Mouse (Mus musculus): Measurements from ENCODE around the gene Zfp54. TPM values are rescaled to one million over a fixed set of nuclear protein-coding genes. Genes with fewer than 3 reads are reported as not detected.
"Not testable (repeated sequence)": the region's sequence is repeated elsewhere in the genome, so short reads cannot be mapped to it uniquely, and the experiment has no call there.

Gene Zfp54
- polyA plus RNA-seq (2016; fragmentation: Nextera tagmentation; extraction: Ambion mirVana): 3.2 and 4.1 TPM in 2 replicates

DNA sequence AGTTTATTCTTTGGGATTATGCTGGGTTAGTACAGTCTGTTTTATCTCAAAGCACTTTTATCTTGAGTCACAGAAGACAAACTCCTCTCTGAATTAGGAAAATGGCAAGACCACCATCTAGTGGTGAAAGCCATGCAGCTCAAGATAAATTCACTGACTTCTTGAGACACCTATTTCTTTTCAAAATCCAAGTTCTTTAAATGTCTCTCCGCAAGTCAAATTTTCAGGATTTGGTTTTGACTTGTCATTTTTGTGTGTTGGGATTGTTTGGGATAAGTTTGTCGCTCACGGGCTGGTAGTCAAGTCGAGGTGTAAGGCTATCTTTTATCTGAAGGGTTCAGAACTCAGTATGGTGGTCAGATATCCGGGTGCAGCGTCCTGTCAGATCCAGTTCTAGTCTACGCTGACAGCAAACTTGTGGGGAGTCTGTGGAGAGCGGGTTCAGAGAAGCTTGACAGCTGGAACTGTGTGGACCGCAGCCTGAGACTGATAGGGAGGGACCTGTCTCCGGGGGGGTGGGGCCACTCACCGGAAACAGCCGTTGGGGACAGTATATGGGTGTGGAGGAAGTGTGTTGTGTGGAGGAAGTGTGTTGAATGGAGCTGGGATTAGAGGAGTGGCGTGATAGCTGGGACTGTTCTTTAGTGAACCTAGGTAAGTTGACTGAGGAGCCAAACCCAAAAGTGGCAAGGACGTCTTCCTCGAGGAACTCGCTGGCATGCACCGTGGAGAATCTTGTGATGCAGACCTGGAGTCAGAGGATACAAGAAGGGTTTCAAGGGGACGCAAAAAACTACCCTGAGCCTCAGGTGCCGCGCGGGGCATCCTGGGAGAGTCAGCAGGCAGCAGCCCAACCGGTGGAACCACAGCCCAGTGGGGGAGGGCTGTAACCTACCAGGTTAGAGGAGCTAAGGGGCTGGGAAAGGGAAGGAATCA, at the start of gene Zfp54:
Gene Zfp54 (plus strand): TSS at position 564 of the 936 bp plus-strand sequence.
- under 1% methylated on average over 22 of the region's 22 CpGs for WGBS
- Histone ChIP-seq H3K27me3 (replicated peaks; ENCODE audit: low read depth, poor library complexity, severe bottlenecking) (no peaks in the 10 kb centered on the region), H3K9me3 (no peaks in the 10 kb centered on the region), H3K36me3 (replicated peaks) (no peaks in the 10 kb centered on the region), H3K4me1 (peaks cover 7% of the 10 kb centered on the region; the same call in 1 of the 2 replicates), H3K27ac (replicated peaks) (peak within 1 kb of the TSS; percentile 75), H3K4me3 (peak within 1 kb of the TSS; percentile 63)
- peak; percentile 67 for DNase-seq (ENCODE audit: low spot score)

GRCm38 (mm10) chr17:21375311-21375710, 47.7 kb upstream of the Zfp54 start:
- WGBS: 64% methylated on average over 1 of the region's 1 CpGs
- Histone ChIP-seq H3K4me3 (no peak overlapping the region), H3K27ac (replicated peaks) (no peak overlapping the region), H3K9me3 (no peaks in the 10 kb centered on the region), H3K27me3 (replicated peaks; ENCODE audit: low read depth, poor library complexity, severe bottlenecking) (no peaks in the 10 kb centered on the region), H3K4me1 (peaks cover under 1% of the 10 kb centered on the region; the same call in 1 of the 2 replicates), H3K36me3 (replicated peaks) (no peaks in the 10 kb centered on the region)
- no peak for DNase-seq (ENCODE audit: low spot score)

DNA sequence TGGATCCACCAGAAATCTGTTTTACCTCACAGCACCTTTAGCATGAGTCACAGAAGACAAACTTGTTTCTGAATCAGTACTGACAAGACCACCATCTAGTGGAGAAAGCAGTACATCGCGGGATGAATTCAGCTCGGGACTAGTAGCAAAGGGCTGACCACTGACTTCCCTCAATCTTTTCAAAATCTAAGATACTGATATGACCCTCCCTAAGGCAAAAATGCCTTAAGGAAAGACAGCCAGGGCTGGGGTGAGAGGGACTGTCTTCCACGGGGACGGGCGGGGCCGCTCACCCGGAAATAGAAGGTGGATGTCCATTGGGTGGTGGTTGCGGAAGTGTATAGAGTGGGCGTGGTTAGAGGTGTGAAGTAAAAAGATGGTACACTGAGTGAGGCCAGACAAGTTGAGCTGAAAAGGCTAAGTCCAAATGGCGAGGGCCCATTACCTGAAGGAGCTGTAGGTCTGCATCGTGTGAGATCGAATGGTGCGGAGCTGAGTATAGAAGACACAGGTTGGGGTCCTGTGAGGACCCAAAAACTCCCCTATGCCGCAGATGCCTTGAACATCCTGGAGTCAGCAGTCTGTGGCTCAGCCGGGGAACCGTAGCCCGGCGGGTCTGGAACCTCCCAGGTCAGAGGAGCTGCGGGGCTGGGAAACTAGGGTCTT, 39.5 kb upstream of the Zfp54 start, which contains the start of gene Zfp677:
Gene Zfp677 (plus strand): TSS at position 358 of the 666 bp plus-strand sequence.
- H3K27ac ChIP-seq (replicated peaks): no peak within 1 kb of the TSS; the same call in 1 of the 2 replicates
- no peaks in the 10 kb centered on the region for H3K9me3 ChIP-seq
- H3K4me3 ChIP-seq: peak within 1 kb of the TSS; percentile 64
- peaks cover 5% of the 10 kb centered on the region; the same call in 1 of the 2 replicates for H3K4me1 ChIP-seq
- H3K27me3 ChIP-seq (replicated peaks; ENCODE audit: low read depth, poor library complexity, severe bottlenecking): no peaks in the 10 kb centered on the region
- 6% methylated on average over 20 of the region's 20 CpGs for WGBS
- H3K36me3 ChIP-seq (replicated peaks): no peaks in the 10 kb centered on the region
- DNase-seq (ENCODE audit: low spot score): peak; percentile 75

DNA sequence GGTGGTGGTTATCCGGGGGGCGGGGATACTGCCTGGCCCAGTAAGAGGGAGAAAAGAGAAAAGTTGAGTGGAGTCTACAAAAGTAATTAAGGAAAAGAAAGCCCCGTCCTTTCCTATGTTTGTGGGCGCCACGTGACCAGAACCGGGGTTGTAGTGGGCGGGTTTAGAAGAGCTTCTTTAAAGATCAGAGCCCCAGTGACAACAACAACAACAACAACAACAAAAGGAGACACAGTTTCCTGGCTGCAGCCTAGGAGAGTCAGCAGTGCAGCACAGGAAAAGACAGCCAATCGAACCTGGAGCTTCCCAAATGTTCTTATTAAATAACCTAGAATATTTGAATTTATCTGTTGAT, 39.0 kb upstream of the Zfp54 start:
- 17% methylated on average over 8 of the region's 8 CpGs for WGBS
- no peaks in the 10 kb centered on the region for H3K36me3 ChIP-seq (replicated peaks)
- no peaks in the 10 kb centered on the region for H3K27me3 ChIP-seq (replicated peaks; ENCODE audit: low read depth, poor library complexity, severe bottlenecking)
- no peak overlapping the region; the same call in 1 of the 2 replicates for H3K27ac ChIP-seq (replicated peaks)
- no peaks in the 10 kb centered on the region for H3K9me3 ChIP-seq
- H3K4me3 ChIP-seq: peak overlapping the region; percentile 64
- DNase-seq (ENCODE audit: low spot score): no peak
- H3K4me1 ChIP-seq: peaks cover 5% of the 10 kb centered on the region; the same call in 1 of the 2 replicates

DNA sequence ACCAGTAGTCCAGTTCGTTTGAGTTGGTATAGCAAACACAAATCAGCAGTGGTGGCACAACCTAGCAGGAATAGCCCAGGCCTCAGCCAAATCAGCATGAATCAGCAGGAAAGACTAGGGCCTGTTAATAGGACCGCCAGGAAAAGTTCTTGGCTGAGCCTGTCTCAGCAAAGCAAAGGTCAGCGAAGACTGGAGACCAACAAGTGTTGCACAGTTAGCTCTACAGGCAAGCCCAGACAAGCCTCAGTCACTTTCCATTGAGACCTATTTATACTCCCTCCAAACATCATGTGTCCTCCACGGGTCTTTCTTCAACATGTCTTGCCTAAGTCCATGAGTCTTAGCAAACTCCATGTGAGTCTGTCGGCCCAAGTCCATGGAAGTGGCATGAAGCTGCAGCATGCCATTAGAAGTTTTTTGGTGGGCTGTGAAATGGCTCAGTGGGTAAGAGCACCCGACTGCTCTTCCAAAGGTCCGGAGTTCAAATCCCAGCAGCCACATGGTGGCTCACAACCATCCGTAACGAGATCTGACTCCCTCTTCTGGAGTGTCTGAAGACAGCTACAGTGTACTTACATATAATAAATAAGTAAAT, 15.9 kb downstream of the Zfp54 start:
- H3K27me3 ChIP-seq (replicated peaks; ENCODE audit: low read depth, poor library complexity, severe bottlenecking); H3K9me3 ChIP-seq; H3K4me1 ChIP-seq; H3K27ac ChIP-seq (replicated peaks); DNase-seq (ENCODE audit: low spot score); H3K4me3 ChIP-seq; H3K36me3 ChIP-seq (replicated peaks): not testable (repeated sequence)
- WGBS: 81% methylated on average over 9 of the region's 9 CpGs

GRCm38 (mm10) chr17:21449669-21450068, 26.6 kb downstream of the Zfp54 start:
- peaks cover 8% of the 10 kb centered on the region; the same call in 1 of the 2 replicates for H3K36me3 ChIP-seq (replicated peaks)
- H3K9me3 ChIP-seq: no peaks in the 10 kb centered on the region
- WGBS: 0% methylated on average over 3 of the region's 3 CpGs
- H3K27me3 ChIP-seq (replicated peaks; ENCODE audit: low read depth, poor library complexity, severe bottlenecking): no peaks in the 10 kb centered on the region
- H3K27ac ChIP-seq (replicated peaks): peak overlapping the region; percentile 84
- peaks cover 7% of the 10 kb centered on the region for H3K4me1 ChIP-seq
- H3K4me3 ChIP-seq: peak overlapping the region; percentile 68
- DNase-seq (ENCODE audit: low spot score): peak; percentile 67

DNA sequence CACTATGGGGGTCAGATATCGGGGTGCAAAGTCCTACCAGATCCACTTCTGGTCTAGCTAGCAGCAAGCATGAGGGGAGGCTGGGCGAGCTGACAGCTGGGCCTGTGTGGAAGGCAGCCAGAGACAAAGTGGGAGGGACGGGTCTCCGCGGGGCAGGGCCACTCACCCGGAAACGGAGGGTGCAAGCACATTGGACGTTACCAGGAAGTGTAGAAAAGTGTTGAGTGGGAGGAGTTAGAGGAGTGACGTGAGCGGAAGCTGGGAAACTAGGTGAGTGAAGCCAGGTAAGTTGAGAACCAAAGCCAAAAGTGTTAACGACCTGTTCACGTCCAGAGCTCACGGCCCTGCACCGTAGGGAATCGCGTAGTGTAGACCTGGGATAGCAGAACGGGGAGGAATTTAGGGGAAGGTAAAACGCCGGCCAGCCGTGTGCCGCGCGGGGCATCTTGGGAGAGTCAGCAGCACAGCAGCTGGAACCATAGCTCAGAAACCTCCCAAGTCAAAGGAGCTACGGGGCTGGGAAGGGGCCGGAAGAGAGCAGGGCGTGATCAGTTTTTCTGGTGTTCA, 27.2 kb downstream of the Zfp54 start, which contains the start of gene Zfp51:
Gene Zfp51 (plus strand): TSS at position 237 of the 567 bp plus-strand sequence.
- Histone ChIP-seq H3K9me3 (no peaks in the 10 kb centered on the region), H3K4me1 (peaks cover 7% of the 10 kb centered on the region), H3K4me3 (peak within 1 kb of the TSS; percentile 68), H3K27ac (replicated peaks) (peak within 1 kb of the TSS; percentile 84), H3K36me3 (replicated peaks) (peaks cover 8% of the 10 kb centered on the region; the same call in 1 of the 2 replicates), H3K27me3 (replicated peaks; ENCODE audit: low read depth, poor library complexity, severe bottlenecking) (no peaks in the 10 kb centered on the region)
- DNase-seq (ENCODE audit: low spot score): peak; percentile 91
- WGBS: under 1% methylated on average over 26 of the region's 26 CpGs

GRCm38 (mm10) chr17:21463550-21463949, 40.5 kb downstream of the Zfp54 start:
- no peaks in the 10 kb centered on the region for H3K9me3 ChIP-seq
- no peak overlapping the region for H3K27ac ChIP-seq (replicated peaks)
- H3K27me3 ChIP-seq (replicated peaks; ENCODE audit: low read depth, poor library complexity, severe bottlenecking): no peaks in the 10 kb centered on the region
- no peak overlapping the region for H3K4me3 ChIP-seq
- 94% methylated on average over 5 of the region's 5 CpGs for WGBS
- H3K4me1 ChIP-seq: no peaks in the 10 kb centered on the region
- H3K36me3 ChIP-seq (replicated peaks): peaks cover 70% of the 10 kb centered on the region
- DNase-seq (ENCODE audit: low spot score): no peak

- DNase-seq (ENCODE audit: low spot score): no peak
- H3K27me3 ChIP-seq (replicated peaks; ENCODE audit: low read depth, poor library complexity, severe bottlenecking): no peaks in the 10 kb centered on the region
- 79% methylated on average over 3 of the region's 3 CpGs for WGBS
Measured at GRCm38 (mm10) chr17:21472032-21472652, 49.1 kb downstream of the Zfp54 start.

DNA sequence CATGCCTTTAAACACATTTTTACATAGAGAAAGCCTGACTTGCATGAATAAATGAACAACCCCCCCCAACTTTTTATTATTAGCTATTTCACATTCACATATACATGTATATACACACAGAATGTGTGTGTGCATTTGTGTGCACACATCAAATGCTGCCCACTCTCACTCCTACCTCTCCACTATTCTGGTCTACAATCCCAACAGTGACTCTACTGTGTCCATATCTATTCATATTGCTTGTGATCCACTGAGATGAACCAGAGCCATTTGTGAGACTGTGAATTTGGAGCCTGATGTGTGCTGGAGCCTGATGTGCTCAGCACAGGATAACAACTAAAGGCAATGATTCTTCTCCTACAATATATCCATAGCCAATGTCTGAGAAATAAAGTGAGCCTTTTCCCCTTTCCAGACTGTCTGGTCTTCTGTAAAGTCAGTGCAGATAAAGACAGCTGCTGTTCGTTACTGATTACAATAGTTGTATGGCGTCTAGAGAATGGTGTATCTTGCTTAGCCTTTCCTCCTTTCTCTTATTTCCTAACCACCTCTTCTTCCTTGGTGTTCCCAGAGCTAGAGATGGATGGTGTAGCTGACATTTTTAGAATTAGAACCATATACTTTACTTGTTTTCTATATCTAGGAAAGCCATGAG, 49.8 kb downstream of the Zfp54 start:
- WGBS: 67% methylated on average over 2 of the region's 2 CpGs
- no peaks in the 10 kb centered on the region for H3K9me3 ChIP-seq
- H3K36me3 ChIP-seq (replicated peaks): no peaks in the 10 kb centered on the region
- peaks cover 14% of the 10 kb centered on the region for H3K4me1 ChIP-seq
- H3K27ac ChIP-seq (replicated peaks): no peak overlapping the region
- no peak for DNase-seq (ENCODE audit: low spot score)
- H3K27me3 ChIP-seq (replicated peaks; ENCODE audit: low read depth, poor library complexity, severe bottlenecking): no peaks in the 10 kb centered on the region
- no peak overlapping the region for H3K4me3 ChIP-seq

More at GRCm38 (mm10) chr17:21472032-21472652, 49.1 kb downstream of the Zfp54 start:
- H3K9me3 ChIP-seq: no peaks in the 10 kb centered on the region
- no peaks in the 10 kb centered on the region for H3K36me3 ChIP-seq (replicated peaks)
- H3K27ac ChIP-seq (replicated peaks): no peak overlapping the region
- H3K4me3 ChIP-seq: no peak overlapping the region
- H3K4me1 ChIP-seq: peaks cover 14% of the 10 kb centered on the region
